Mouse (Mus musculus): ENCODE data around the gene Ublcp1.

DNA sequence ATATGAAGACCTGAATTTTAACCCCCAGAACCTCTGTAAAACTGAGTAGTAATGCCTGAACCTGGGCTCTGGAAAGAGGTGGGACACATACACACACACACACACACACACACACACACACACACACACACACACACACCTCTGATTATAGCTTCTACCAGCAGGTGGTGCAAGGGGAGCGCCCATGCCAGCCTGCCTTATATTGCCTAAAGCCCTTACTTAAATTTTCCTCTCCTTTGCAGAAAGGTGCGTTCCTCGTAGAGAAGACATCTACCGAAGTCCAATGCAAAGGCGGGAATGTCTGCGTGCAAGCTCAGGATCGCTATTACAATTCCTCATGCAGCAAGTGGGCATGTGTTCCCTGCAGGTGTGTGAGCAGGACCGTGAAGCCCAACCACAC lies 58.0 kb downstream of the Ublcp1 start:
- TF ChIP-seq EP300 (IDR thresholded peaks at IDR 0.05; ENCODE audit: low read depth), result no peak
- peak; percentile 58 for TF ChIP-seq CTCF (IDR thresholded peaks at IDR 0.05; ENCODE audit: low read depth)
